Mouse (Mus musculus) lung, postnatal 4 days (tissue): Measurements from ENCODE around the gene Dnajc11.

Experiments used
- DNase-seq, 2 experiments: peaks; one replicate each; pipeline ENCODE4 v3.0.0; 2021

Gene Dnajc11

GRCm38 (mm10) chr4:151933505-151934214 is at the start of gene Dnajc11:
Gene Dnajc11 (plus strand): TSS chr4:151933691.
- peak; percentile 96 to 97 for DNase-seq

- no peak for DNase-seq
Measured at GRCm38 (mm10) chr4:151893241-151893640, 40.2 kb upstream of the Dnajc11 start.

GRCm38 (mm10) chr4:151894926-151895325 is 38.6 kb upstream of the Dnajc11 start:
- DNase-seq, result no peak

- DNase-seq, result no peak
Measured at GRCm38 (mm10) chr4:151895624-151896023, 37.9 kb upstream of the Dnajc11 start.

- DNase-seq, result no peak
Measured at GRCm38 (mm10) chr4:151897069-151897617, 36.3 kb upstream of the Dnajc11 start.

- DNase-seq, result no peak
Measured at GRCm38 (mm10) chr4:151898600-151899245, 34.8 kb upstream of the Dnajc11 start.

GRCm38 (mm10) chr4:151899707-151900384 is 33.6 kb upstream of the Dnajc11 start:
- peak in 1 of 2 experiments; percentile 9 for DNase-seq

- DNase-seq, result no peak
Measured at GRCm38 (mm10) chr4:151900735-151901134, 32.8 kb upstream of the Dnajc11 start.

- DNase-seq, result no peak
Measured at GRCm38 (mm10) chr4:151901422-151901821, 32.1 kb upstream of the Dnajc11 start.

GRCm38 (mm10) chr4:151902046-151902688 is 31.3 kb upstream of the Dnajc11 start:
- peak in 1 of 2 experiments; percentile 6 for DNase-seq

- DNase-seq, result peak; percentile 51 to 69
Measured at GRCm38 (mm10) chr4:151902689-151903241, 30.7 kb upstream of the Dnajc11 start.

- DNase-seq, result peak; percentile 43 to 62
Measured at GRCm38 (mm10) chr4:151904098-151904497, 29.4 kb upstream of the Dnajc11 start.

- no peak for DNase-seq
Measured at GRCm38 (mm10) chr4:151905621-151906020, 27.9 kb upstream of the Dnajc11 start.

- no peak for DNase-seq
Measured at GRCm38 (mm10) chr4:151907577-151908343, 25.7 kb upstream of the Dnajc11 start.

GRCm38 (mm10) chr4:151908809-151909208 is 24.7 kb upstream of the Dnajc11 start:
- DNase-seq, result no peak

GRCm38 (mm10) chr4:151916271-151916670 is 17.2 kb upstream of the Dnajc11 start:
- DNase-seq, result no peak

GRCm38 (mm10) chr4:151919135-151919840 is 14.2 kb upstream of the Dnajc11 start:
- DNase-seq, result no peak

- peak; percentile 52 to 63 for DNase-seq
Measured at GRCm38 (mm10) chr4:151919900-151920643, 13.4 kb upstream of the Dnajc11 start.

GRCm38 (mm10) chr4:151922124-151922523 is 11.4 kb upstream of the Dnajc11 start:
- DNase-seq, result no peak
